Mouse (Mus musculus) adrenal gland, adult 18-20 months (tissue): ENCODE measurements around the gene Fdps. TPM values are rescaled to one million over a fixed set of nuclear protein-coding genes. Genes with fewer than 3 reads are reported as not detected.

Experiments used
- DNase-seq, 2 experiments: peaks; one replicate each; pipeline ENCODE4 v3.0.0; 2021 to 2022; ENCODE audit warnings: low spot score in 2 of 2
- total RNA-seq, 2 experiments: library from RNA; stranded (reverse); gene quantifications; 1 replicate in 1 of 2; 2 replicates in 1 of 2; pipeline ENCODE4 v1.2.3; 2021

Fdps gene
- total RNA-seq, 2 experiments from 2014 or later = 213 to 346 TPM

- DNase-seq = no peak
Measured at GRCm38 (mm10) chr3:89058361-89058760, 43.4 kb downstream of the Fdps start.

Other genes with a start within 250 kb of the Fdps start
- 10 to 100 TPM; 16.0 to 16.5 TPM for gene Msto1, start 188.0 kb downstream of the Fdps start, total RNA-seq
- 10 to 100 TPM; 43.5 to 47.0 TPM for gene Ash1l, start 151.3 kb downstream of the Fdps start, total RNA-seq
- 100 to 1,000 TPM; 128 to 140 TPM for gene Dap3, start 150.8 kb downstream of the Fdps start, total RNA-seq
- gene Rusc1, start 8.6 kb downstream of the Fdps start, total RNA-seq = 10 to 100 TPM; 34.5 to 35.7 TPM
- not detected for gene Gm43738, start 860 bp downstream of the Fdps start, total RNA-seq
- gene Pklr, start 34.2 kb upstream of the Fdps start, total RNA-seq = not detected
- gene Hcn3, start 58.2 kb upstream of the Fdps start, total RNA-seq = 1 to 10 TPM; 2.6 to 7.7 TPM
- 10 to 100 TPM; 45.3 to 64.8 TPM for gene Clk2, start 62.8 kb upstream of the Fdps start, total RNA-seq
- 10 to 100 TPM; 72.1 to 87.0 TPM for gene Scamp3, start 75.5 kb upstream of the Fdps start, total RNA-seq
- 10 to 100 TPM; 15.4 to 16.2 TPM for gene Fam189b, start 81.2 kb upstream of the Fdps start, total RNA-seq
- gene Gba, start 101.0 kb upstream of the Fdps start, total RNA-seq = 10 to 100 TPM; 57.1 to 61.9 TPM
- 10 to 100 TPM in 1 of 2 experiments, 1 to 10 TPM in 1; 7.9 to 14.5 TPM for gene Thbs3, start 113.2 kb upstream of the Fdps start, total RNA-seq
- gene Mtx1, start 125.1 kb upstream of the Fdps start, total RNA-seq = 100 to 1,000 TPM; 141 to 148 TPM
- under 1 TPM; 0.23 to 0.35 TPM for gene Muc1, start 127.1 kb upstream of the Fdps start, total RNA-seq
- 100 to 1,000 TPM; 108 to 123 TPM for gene Krtcap2, start 144.0 kb upstream of the Fdps start, total RNA-seq
- 1 to 10 TPM; 1.7 to 2.9 TPM for gene Trim46, start 144.3 kb upstream of the Fdps start, total RNA-seq
- 100 to 1,000 TPM; 119 to 122 TPM for gene Dpm3, start 157.4 kb upstream of the Fdps start, total RNA-seq
- gene Slc50a1, start 168.6 kb upstream of the Fdps start, total RNA-seq = 10 to 100 TPM; 40.9 to 52.4 TPM
- 10 to 100 TPM; 12.2 to 12.6 TPM for gene Efna1, start 179.2 kb upstream of the Fdps start, total RNA-seq
- gene Efna3, start 221.0 kb upstream of the Fdps start, total RNA-seq = under 1 TPM in 1 of 2 experiments, not detected in 1; 0.42 TPM
- 1 to 10 TPM in 1 of 2 experiments, under 1 TPM in 1; 0.43 to 1.1 TPM for gene Efna4, start 236.1 kb upstream of the Fdps start, total RNA-seq
- gene Adam15, start 248.0 kb upstream of the Fdps start, total RNA-seq = 10 to 100 TPM; 56.3 to 87.6 TPM